Mouse (Mus musculus) monocyte, adult 5-6 weeks (primary cell): Measurements from ENCODE around the gene Cadps. TPM values are rescaled to one million over a fixed set of nuclear protein-coding genes. Genes with fewer than 3 reads are reported as not detected.

ENCODE experiments used
- ATAC-seq: fragments of 153-309, 156-312 bp; replicated peaks from 2 replicates; pipeline ENCODE4 v1.8.0; 2017; ENCODE audit warnings: mild to moderate bottlenecking; ENCODE audit not compliant: low TSS enrichment, insufficient number of reproducible peaks, severe bottlenecking, poor library complexity, low FRiP score
- total RNA-seq: library from RNA; stranded (forward); fragments of 200-1000, 200-491, 200-594 nt; gene quantifications from 3 replicates; pipeline ENCODE4 v1.2.3, GENCODE M21; 2017

Cadps gene
- total RNA-seq, 1 experiment from 2014 or later = not detected

DNA sequence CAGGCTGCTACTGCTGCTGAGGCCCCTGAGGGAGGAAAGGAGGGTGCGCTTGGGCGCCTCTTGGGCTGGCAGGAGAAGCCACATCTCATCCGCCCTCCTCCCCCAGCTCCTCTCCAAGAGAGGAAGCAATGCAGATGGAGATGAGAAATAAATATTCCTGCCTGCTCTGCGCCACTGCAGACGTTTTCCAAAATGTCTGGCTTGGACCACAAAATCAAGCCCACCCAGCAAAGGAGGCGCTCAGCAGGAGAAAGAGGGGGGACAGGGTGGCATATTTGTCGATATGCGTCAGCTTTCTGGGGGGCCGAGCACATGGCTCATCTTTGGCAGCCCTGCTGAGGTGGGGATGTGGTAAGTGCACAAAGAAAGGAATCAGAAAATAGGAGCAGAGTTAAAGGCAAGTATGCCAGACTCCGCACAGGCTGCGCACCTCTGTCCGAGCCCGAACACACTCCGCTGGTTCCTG, 385.9 kb downstream of the Cadps start:
- no peak for ATAC-seq

DNA sequence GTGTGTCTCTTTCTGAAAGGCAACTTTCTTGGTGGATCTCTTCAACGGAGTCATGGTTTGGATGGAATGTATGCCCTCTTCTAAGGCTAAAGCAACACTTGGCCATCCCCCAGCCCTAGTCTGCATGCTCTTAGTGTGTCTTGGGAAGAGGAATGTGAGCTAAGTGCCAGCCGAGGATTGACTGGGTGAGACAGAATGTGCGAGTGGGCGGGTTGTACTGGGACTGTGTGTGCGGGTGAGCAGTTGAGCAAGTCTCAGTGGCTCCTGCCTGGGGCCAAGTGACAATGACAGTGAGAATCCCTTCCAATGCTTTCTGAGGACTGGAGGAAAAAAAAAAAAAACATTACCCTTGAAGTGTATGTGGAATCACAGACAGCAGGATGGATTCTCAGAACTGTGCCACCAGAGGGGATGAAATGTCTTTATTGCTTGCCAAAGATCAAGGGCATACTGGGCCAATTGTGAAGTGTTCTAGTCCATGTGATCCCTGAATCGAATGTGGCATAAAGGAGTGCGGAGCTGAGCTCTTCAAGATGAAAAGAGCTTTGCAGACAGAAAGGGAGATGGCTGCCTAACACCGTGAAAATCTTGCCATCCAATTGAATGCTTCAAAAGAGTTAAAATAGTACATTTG, 394.7 kb downstream of the Cadps start:
- ATAC-seq = no peak

DNA sequence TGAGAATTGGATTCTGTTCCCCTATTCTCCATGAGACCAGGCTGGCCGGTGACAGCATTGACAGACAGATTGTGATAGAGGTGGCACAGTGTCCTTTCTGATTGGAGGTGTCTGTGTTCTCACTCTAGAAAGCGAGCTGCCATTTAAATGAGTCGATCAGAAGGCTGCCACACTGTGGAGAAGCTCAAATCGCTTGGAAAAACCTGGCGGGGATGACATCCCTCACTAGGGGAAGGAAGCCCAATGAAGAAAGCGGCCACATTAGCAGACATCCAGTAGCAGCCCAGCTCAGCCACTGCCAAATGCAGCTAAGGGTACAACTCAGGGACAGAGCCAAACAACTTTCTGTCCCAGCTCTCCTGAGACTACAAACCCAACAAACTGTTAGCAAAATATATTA, 397.6 kb downstream of the Cadps start:
- no peak for ATAC-seq

DNA sequence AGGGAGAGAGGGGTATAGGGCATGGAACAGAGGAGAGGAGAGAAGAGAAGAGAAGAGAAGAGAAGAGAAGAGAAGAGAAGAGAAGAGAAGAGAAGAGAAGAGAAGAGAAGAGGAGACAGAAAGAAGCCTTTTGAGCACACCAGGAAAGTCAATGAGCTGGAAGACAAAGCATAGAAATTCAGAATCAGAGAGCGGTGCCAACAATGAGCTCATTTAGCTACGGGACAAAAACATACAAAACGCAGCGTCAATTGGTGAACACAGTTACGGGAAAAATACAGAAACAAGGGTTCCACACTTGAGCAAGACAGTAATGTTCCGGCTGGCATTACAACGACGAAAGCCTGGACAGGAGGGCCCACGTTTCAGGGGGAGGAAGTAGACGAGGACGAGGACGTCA, 412.6 kb downstream of the Cadps start:
- no peak for ATAC-seq

GRCm38 (mm10) chr14:12409811-12410210, 413.1 kb downstream of the Cadps start:
- ATAC-seq = no peak

- no peak for ATAC-seq
Measured at GRCm38 (mm10) chr14:12406588-12406987, 416.3 kb downstream of the Cadps start.

GRCm38 (mm10) chr14:12405201-12405600, 417.7 kb downstream of the Cadps start:
- no peak for ATAC-seq

- no peak for ATAC-seq
Measured at GRCm38 (mm10) chr14:12404724-12405123, 418.2 kb downstream of the Cadps start.

DNA sequence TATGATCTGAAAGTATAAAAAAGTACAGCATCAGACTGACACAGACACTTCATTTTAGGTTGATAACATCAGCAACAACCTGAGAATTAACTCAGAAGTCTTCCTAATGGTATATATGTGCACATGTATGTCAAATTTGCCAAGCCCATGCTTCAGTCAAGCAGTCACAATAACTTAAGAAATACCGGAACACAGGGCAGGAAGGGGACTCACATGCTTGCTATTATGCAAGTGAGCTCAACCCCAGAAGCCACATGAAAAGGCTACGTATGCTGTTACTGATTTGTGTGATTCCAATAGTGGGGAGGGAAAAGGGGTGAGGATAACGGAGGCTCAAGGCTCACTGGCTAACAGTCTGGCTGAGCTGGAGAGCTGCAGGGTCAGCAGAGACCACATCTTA, 418.8 kb downstream of the Cadps start:
- no peak for ATAC-seq

DNA sequence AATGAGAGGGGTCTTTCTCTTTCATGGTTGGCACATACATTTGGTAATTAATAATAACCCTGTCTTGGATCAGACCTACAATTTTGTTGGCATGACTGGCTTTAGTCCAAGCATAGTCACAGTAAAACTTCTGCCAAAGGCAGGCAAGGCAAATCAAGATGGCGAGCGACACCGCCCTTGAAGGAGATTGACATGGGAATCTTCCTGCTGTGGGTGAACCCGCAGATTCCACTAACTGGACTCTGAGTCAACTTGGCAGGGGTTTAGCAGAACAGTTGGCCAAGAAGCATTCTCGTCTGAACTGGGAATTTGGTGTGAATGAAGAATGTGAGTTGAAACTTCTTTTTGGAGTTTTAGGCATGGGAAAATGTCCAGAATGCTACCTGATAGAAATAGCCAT, 422.8 kb downstream of the Cadps start:
- ATAC-seq = no peak

- no peak for ATAC-seq
Measured at GRCm38 (mm10) chr14:12397561-12397960, 425.3 kb downstream of the Cadps start.

DNA sequence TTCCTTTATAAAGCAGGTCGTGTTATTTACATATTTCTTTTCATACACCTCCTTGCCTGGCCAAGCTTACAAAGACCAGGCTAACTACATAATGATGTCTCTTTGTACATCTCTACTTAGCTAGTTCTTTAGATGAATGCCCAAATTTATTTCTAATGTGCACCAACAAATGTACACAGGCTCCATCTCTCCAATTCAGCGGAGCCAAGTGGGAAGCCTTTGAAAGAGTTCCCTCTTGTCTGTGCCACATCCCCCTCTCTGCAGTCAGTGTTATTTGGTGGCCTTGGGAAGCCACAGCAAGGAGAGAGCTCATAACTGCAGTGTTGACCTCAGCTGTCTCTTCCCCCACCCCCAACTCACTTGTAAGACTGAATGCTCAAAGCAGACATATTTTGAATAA, 428.6 kb downstream of the Cadps start:
- ATAC-seq = no peak

- ATAC-seq = no peak
Measured at GRCm38 (mm10) chr14:12393271-12393861, 429.5 kb downstream of the Cadps start.

DNA sequence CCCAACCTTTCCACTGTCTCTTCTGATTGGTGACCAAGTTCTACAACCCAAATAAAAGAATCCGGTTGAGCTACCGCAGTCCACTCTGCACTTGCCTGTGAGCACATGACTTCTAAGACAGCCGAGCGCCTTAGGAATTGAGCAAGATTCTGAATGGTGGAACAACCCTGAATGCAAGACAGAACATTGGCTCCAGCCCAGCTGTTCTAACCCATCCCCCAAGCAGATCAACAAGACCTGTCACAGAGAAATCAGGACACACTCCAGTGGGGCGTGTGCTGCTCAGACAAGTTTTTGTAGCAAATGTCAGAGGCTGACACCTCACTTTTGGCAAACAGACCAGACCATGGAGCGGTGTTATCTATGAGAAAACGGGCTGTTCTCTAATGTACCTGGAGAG, 431.7 kb downstream of the Cadps start:
- ATAC-seq = no peak

GRCm38 (mm10) chr14:12388806-12389436, 434.0 kb downstream of the Cadps start:
- ATAC-seq = no peak

- no peak for ATAC-seq
Measured at GRCm38 (mm10) chr14:12388192-12388795, 434.6 kb downstream of the Cadps start.

DNA sequence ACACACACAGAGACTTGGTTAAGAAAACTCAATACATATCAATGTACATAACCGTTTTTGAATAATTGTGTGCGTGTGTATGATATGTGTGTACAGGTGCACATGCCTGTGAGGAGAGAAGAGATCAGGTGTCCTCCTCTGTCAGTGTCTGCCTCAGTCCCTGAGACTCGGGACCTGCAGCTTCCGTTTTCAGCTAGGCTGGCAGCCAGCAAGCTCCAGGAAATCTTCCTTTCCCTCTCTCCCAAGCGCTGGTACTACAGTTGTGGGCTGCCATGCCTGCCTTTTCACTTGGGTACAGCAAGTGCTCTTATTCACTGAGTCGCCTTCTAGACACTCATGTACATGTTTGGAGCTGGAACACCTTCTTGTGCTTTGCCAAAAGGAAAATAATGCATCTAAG, 435.7 kb downstream of the Cadps start:
- ATAC-seq = no peak

- no peak for ATAC-seq
Measured at GRCm38 (mm10) chr14:12377883-12378282, 445.0 kb downstream of the Cadps start.

DNA sequence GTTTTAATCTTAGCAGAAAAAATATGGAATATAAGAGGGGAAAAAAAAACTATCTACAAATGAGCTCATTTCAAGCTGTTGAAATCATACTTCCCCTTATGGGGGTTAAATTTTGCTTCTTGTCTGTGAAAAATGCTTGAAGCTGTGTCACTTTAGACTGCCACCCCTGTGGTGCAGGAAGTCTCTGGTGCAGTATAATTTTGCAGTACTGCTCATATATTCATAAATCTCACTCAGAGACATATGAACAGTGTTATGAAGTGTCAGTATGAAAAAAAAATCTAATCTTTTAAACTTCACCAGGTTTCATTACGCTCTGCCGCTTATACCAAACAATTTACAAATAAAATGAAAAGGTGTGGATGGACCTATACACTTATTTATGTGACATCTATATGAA, 445.6 kb downstream of the Cadps start:
- ATAC-seq = no peak

DNA sequence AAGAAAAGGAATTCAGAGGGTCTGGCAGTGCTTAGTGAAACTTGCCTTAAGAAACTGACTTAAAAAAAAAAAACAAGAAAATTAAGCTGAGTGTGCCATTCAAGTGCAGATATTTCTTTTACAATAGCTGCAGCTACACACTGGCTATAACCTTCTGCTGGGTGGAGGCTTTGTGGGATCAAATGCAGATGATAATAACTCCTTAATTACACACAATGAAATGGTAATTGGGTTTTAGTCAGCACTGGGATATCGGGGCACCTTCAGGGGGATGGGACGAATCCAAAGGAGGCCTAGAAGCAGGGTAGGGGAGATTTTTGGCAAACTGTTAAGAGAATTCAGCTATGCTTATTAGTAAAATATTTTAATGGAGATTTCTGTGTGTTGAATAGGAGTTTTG, 447.4 kb downstream of the Cadps start:
- no peak for ATAC-seq
